ENCODE assay signal across 10 mouse cellular contexts in the genomic region with DNA sequence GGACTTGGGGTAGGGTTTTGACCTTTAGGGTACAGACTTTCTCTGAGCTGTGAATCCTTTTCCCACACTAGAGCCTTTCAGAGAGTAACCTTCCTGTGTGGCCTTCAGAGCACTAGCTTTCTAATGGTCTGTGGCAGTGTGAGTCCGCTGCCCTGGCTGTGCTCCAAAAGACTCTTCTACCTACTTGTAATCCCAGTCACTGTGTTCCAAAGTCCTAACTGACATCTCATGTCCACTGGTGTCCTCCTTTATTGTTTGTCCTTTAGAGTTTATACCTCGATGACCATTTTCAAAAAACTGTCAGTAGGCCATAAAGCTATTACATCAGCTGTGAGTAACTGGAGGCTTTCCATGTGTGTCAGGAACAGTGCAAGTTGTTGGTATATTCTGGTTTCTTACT. TPM values are rescaled to one million over a fixed set of nuclear protein-coding genes. Genes with fewer than 3 reads are reported as not detected.
DNase-seq lines count a peak whose midpoint lies in the region; ATAC-seq lines count a peak whose summit lies in the region.
"Had no signal": no experiment of that assay in that cellular context is flagged by ENCODE, and none has a peak within 500 bp of the region (broad histone marks: within the 10 kb centered on the region; RNA-seq: fewer than 3 reads in every experiment).

No protein-coding gene starts in this region.

- peaks cover 18% of the 10 kb centered on the region; the same call in 1 of the 2 replicates for H3K36me3 ChIP-seq in kidney, embryonic 14.5 days (ENCODE audit: control insufficient read depth, insufficient read depth, low read length)

- no peak overlapping the region for H3K4me3 ChIP-seq in kidney, embryonic 14.5 days (ENCODE audit: low read length)

- no peaks in the 10 kb centered on the region for H3K27me3 ChIP-seq in kidney, embryonic 14.5 days (ENCODE audit: control insufficient read depth, insufficient read depth, low read length)

- H3K9me3 ChIP-seq in kidney, embryonic 14.5 days (ENCODE audit: control insufficient read depth, low read length) = no peaks in the 10 kb centered on the region

- ATAC-seq in kidney, embryonic 14.5 days (ENCODE audit: low FRiP score, low TSS enrichment) = no peak
- ATAC-seq: forebrain, embryonic 16.5 days had no signal

- no peak overlapping the region for H3K27ac ChIP-seq in kidney, embryonic 14.5 days (ENCODE audit: low read depth, low read length)

- peaks cover 19% of the 10 kb centered on the region for H3K4me1 ChIP-seq in kidney, embryonic 14.5 days (ENCODE audit: control insufficient read depth, insufficient read depth, low read length)

- WGBS in kidney, embryonic 14.5 days = 96% methylated on average over 2 of the region's 2 CpGs

- DNase-seq in kidney, adult 11 months = peak; percentile 64
- peak; percentile 30 for DNase-seq in Muller cell, postnatal 12 days (ENCODE audit: inconsistent ontology term)
- DNase-seq in adrenal gland, adult 8-10 months = peak; percentile 63
- peak; percentile 33 to 35 for DNase-seq in heart, postnatal 10 days
- DNase-seq in spleen, adult 12 weeks (ENCODE audit: low spot score) = no peak
- DNase-seq in layer of hippocampus, postnatal 14 days (ENCODE audit: low spot score in 2 of 2) = no peak
- DNase-seq in thymus, postnatal 14 days = no peak
- DNase-seq: thymus, postnatal 25 days had no signal

- intact Hi-C loops in heart, postnatal 10 days (cut with DNase I) = no loop called here

- no peak overlapping the region for H3K4me2 ChIP-seq in kidney, embryonic 14.5 days (replicated peaks; ENCODE audit: low read depth, low read length)

- H3K9ac ChIP-seq in kidney, embryonic 14.5 days (ENCODE audit: low read depth, low read length) = no peak overlapping the region

RNA-seq across cellular contexts. Expression of gene Mprip, which starts 44.0 kb away (rescaled TPM):
- 53.4 and 64.1 TPM in 2 replicates for polyA plus RNA-seq in kidney, embryonic 14.5 days (2014; fragmentation: Nextera tagmentation; extraction: Ambion mirVana)
- total RNA-seq in adrenal gland, adult 8-10 months (2022) = 100 to 1,000 TPM; 180 to 290 (median 232) TPM
- 100 to 1,000 TPM; 210 to 229 TPM for total RNA-seq in heart, postnatal 10 days (2021)
- 100 to 1,000 TPM; 256 to 263 TPM for total RNA-seq in layer of hippocampus, postnatal 14 days (2021)

Comparison
In these comparisons a context has a peak if more than half of its experiments do, and no peak if none do; other contexts are left out.
1. DNase-seq: peak in kidney, adult 11 months (single experiment), Muller cell, postnatal 12 days (single experiment), adrenal gland, adult 8-10 months (single experiment) and heart, postnatal 10 days (2 of 2); none in spleen, adult 12 weeks (single experiment), layer of hippocampus, postnatal 14 days (0 of 2) and thymus, postnatal 14 days (single experiment).